Mouse (Mus musculus) embryonic facial prominence, embryonic 12.5 days (tissue): Measurements from ENCODE around the gene Ttc25. TPM values are rescaled to one million over a fixed set of nuclear protein-coding genes. Genes with fewer than 3 reads are reported as not detected.

Source experiments
- ATAC-seq: fragments of 200-750 bp; cut with Nextera tagmentation; 2 replicates; pipeline ENCODE4 v1.8.0; 2017; ENCODE audit not compliant: insufficient number of reproducible peaks, insufficient read depth, low FRiP score, low TSS enrichment
- H3K27ac ChIP-seq: fragments of 300-500 bp; sonication (generic); 2 replicates; pipeline ENCODE4 v1.5.1; 2016; ENCODE audit warnings: mild to moderate bottlenecking
- H3K27me3 ChIP-seq: fragments of 300-500 bp; sonication (generic); 2 replicates; pipeline ENCODE4 v1.6.1; 2016; ENCODE audit warnings: mild to moderate bottlenecking, moderate library complexity
- H3K36me3 ChIP-seq: fragments of 300-500 bp; sonication (generic); 2 replicates; pipeline ENCODE4 v1.6.1; 2016; ENCODE audit warnings: mild to moderate bottlenecking
- H3K4me1 ChIP-seq: fragments of 300-500 bp; sonication (generic); 2 replicates; pipeline ENCODE4 v1.6.1; 2016
- H3K4me2 ChIP-seq: fragments of 300-500 bp; sonication (generic); replicated peaks from 2 replicates; pipeline ENCODE4 v1.6.1; 2016; ENCODE audit warnings: mild to moderate bottlenecking, moderate library complexity
- H3K4me3 ChIP-seq: fragments of 300-500 bp; sonication (generic); 2 replicates; pipeline ENCODE4 v1.5.1; 2016; ENCODE audit warnings: mild to moderate bottlenecking
- H3K9ac ChIP-seq: fragments of 300-500 bp; sonication (generic); 2 replicates; pipeline ENCODE4 v1.6.1; 2016; ENCODE audit warnings: mild to moderate bottlenecking, moderate library complexity
- H3K9me3 ChIP-seq: fragments of 300-500 bp; sonication (generic); 2 replicates; pipeline ENCODE4 v1.6.1; 2016; ENCODE audit warnings: mild to moderate bottlenecking, moderate library complexity
- WGBS: fragments of 180-500 bp; shearing (Covaris S2); methylation state at CpG from one replicate; pipeline ENCODE4 v1.1.7; 2016; 5-methylcytosine and 5-hydroxymethylcytosine counted together
- polyA plus RNA-seq: library from polyadenylated mRNA; unstranded; fragments of >200 nt; fragmentation: Nextera tagmentation; extraction: Ambion mirVana; gene quantifications from 2 replicates; pipeline ENCODE4 v1.2.1, GENCODE M21; 2016

The Ttc25 gene
- 0.73 and 1.8 TPM in 2 replicates for polyA plus RNA-seq

DNA sequence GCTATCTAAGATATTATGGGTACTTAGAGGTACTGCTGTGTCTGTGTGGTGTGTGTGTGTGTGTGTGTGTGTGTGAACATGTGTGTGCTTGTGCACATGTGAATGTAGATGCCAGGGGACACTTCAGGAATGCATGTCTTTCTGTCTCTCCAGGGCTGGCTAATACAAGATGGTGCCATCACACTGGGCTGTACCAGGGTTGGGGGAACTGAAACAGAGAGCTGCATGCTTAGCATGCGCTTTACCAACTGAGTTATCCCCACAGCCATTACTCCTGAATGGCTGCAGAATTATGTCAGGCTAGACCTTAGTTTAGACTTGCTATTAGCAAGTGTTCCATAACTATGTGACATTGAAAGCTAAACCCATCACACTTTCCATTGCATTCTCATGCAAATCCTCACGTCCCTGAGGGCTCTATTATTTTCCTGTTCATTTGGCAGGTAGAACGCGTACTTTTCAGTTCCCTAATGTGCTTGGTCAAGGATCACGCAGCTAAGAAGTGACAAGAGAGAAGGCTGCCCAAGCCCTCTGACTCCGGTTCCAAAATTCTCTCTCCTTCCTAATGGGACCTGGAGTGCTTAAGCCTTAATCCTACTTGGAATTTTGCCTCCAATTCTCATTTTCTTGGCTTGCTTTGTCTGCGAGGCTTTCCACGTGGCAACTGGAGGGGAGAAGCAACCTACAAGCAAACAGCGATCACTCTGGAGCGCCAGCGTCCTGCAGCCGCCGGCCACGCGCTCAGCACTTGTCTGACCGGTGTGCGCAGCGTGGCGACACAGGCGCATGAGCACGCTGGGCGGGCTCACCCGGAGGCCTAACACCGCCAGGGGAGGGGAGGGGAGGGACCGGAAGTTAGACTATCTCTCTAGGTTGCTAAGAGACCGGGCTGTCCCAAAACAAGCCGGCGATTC lies at the start of gene Ttc25:
Ttc25 (plus strand) TSS at position 776 of the 914 bp plus-strand sequence.
- H3K27ac ChIP-seq, result peak within 1 kb of the TSS; percentile 72
- H3K4me3 ChIP-seq, result peak within 1 kb of the TSS; percentile 42
- 5% methylated on average over 28 of the region's 28 CpGs for WGBS
- H3K9me3 ChIP-seq, result no peaks in the 10 kb centered on the region
- H3K4me2 ChIP-seq, result peak within 1 kb of the TSS; percentile 72
- H3K36me3 ChIP-seq, result no peaks in the 10 kb centered on the region
- peak; percentile 90 for ATAC-seq
- H3K9ac ChIP-seq, result peak within 1 kb of the TSS; percentile 61
- H3K4me1 ChIP-seq, result peaks cover 7% of the 10 kb centered on the region; the same call in 1 of the 2 replicates
- no peaks in the 10 kb centered on the region for H3K27me3 ChIP-seq

DNA sequence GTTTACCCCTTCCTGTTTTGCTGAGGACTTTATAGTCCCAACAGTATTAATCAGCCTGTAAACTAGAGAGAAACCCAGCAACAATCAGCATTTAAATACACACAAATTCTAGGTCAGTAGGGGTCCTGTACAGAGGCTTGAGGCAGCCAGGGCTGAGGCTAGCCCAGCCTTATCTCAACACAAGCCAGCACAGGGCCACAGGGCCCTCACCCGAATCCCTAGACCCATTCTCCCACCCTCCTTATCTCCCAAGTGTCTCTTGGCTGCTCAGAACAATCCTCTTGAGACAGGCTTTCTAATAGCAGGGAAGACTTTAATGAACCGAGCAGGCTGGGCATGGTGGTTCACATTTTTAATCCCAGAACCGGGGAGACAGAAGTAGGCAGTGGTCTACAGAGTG lies 45.2 kb upstream of the Ttc25 start:
- 84% methylated on average over 3 of the region's 3 CpGs for whole genome bisulfite sequencing
- H3K27me3 ChIP-seq, result no peaks in the 10 kb centered on the region
- H3K9me3 ChIP-seq, result no peaks in the 10 kb centered on the region
- H3K36me3 ChIP-seq, result peaks cover 94% of the 10 kb centered on the region
- no peak overlapping the region for H3K4me3 ChIP-seq
- no peak overlapping the region for H3K4me2 ChIP-seq
- no peaks in the 10 kb centered on the region for H3K4me1 ChIP-seq
- ATAC-seq, result no peak
- H3K9ac ChIP-seq, result no peak overlapping the region
- no peak overlapping the region for H3K27ac ChIP-seq

DNA sequence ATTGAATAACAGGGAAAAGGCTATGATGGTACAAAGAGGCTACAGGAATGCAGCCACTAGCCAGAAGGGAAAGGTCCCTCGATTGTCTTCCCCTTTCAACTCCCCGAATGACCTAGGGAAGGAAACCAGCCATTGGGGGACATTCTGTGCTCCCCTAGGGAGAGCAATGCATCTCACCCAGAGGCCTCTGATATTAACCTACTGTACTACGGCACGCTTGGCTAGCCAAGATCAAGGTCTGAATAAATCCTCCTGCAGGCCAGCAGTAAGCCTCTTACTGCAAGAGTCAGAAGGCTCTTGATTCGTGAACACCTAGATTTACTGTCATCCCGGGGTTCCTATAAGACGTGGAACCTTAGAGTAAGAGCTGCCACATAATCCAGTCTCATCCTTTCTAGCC lies 44.8 kb upstream of the Ttc25 start:
- 87% methylated on average over 7 of the region's 7 CpGs for WGBS

DNA sequence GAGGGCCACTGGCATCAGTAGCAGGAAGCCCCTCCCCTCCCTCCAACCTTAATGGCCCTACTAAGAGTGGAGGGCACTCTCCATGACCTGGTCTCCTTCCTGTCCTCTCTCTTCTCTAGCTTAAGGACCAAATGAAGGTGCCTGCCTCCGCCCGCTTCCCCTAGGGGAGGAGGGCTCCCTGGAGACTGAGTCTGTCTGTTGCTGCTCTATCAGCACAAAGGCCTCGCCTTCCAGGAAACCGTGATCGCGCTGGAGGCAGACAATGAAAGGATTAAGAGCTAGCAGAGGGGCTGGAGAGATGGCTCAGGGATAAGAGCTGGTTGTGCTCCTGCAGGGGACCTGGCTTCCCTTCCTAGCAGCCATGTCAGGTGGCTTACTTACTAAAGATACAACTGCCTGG lies 44.1 kb upstream of the Ttc25 start:
- no peak overlapping the region for H3K4me2 ChIP-seq
- peaks cover 94% of the 10 kb centered on the region for H3K36me3 ChIP-seq
- no peak overlapping the region for H3K4me3 ChIP-seq
- H3K9me3 ChIP-seq, result no peaks in the 10 kb centered on the region
- 36% methylated on average over 6 of the region's 6 CpGs for WGBS
- H3K27ac ChIP-seq, result no peak overlapping the region
- ATAC-seq, result no peak
- H3K27me3 ChIP-seq, result no peaks in the 10 kb centered on the region
- H3K4me1 ChIP-seq, result no peaks in the 10 kb centered on the region
- H3K9ac ChIP-seq, result no peak overlapping the region

More for the DNA sequence above, 44.8 kb upstream of the Ttc25 start:
- Histone ChIP-seq H3K36me3 (peaks cover 94% of the 10 kb centered on the region), H3K27me3 (no peaks in the 10 kb centered on the region), H3K27ac (no peak overlapping the region), H3K4me3 (no peak overlapping the region), H3K4me2 (no peak overlapping the region), H3K4me1 (no peaks in the 10 kb centered on the region), H3K9ac (no peak overlapping the region), H3K9me3 (no peaks in the 10 kb centered on the region)
- no peak for ATAC-seq

DNA sequence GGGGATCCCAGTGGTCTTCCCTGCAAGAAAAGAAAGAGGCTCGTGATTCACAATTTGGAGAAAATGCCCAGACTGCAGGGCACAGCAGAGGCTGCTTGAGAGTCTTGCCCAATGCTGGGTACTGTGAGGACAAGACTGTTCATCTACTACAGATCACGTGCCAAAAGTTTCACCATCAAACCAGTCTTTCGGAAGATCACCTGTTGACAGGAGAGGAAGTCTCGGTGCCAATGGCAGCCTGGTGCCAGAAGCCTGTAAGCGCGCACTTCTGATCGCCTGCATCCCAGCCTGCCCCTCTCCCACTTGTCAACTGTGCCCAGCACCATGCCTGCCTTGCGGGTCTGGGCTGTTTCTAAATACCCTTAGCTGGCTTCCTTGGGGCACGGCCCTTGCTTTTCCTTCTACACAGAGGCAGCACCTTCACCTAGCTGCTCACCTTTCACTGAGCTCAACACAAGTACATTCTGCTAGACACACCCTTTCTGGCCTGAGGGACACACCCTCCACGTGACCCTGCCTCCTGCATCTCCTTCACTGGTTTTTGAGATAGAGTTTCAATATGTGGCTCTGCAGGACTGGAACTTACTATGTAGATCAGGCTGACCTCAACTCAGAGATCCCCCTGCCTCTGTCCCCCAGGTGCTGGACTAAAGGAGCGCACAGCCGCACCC lies 40.3 kb upstream of the Ttc25 start:
- Histone ChIP-seq H3K9me3 (no peaks in the 10 kb centered on the region), H3K4me1 (no peaks in the 10 kb centered on the region), H3K27ac (no peak overlapping the region), H3K27me3 (no peaks in the 10 kb centered on the region), H3K36me3 (peaks cover 93% of the 10 kb centered on the region), H3K4me2 (no peak overlapping the region), H3K9ac (no peak overlapping the region), H3K4me3 (no peak overlapping the region)
- ATAC-seq, result no peak
- WGBS, result 95% methylated on average over 12 of the region's 12 CpGs

DNA sequence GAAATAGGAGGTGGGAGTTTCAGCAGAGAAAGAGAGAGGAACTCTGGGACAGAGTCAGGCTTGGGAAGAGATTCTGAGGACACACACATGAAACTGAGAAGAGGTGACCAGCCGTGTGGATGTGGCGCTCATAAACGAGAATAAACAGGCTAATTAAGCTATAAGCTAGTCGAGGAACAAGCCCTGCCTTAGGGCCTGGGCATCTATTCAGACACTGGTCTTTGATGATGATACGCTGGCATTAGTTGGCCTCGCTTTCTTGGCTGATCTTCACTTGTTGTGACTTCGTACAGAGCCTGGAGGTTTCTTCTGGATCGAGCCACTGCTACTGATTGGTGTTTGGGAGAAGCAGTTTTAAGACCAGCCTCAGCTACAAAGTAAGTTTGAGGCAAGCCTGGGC lies 39.4 kb upstream of the Ttc25 start:
- Histone ChIP-seq H3K36me3 (peaks cover 88% of the 10 kb centered on the region), H3K9ac (no peak overlapping the region), H3K4me3 (no peak overlapping the region), H3K27me3 (no peaks in the 10 kb centered on the region), H3K27ac (no peak overlapping the region), H3K4me2 (no peak overlapping the region), H3K9me3 (no peaks in the 10 kb centered on the region), H3K4me1 (no peaks in the 10 kb centered on the region)
- ATAC-seq, result no peak
- 91% methylated on average over 8 of the region's 8 CpGs for WGBS

DNA sequence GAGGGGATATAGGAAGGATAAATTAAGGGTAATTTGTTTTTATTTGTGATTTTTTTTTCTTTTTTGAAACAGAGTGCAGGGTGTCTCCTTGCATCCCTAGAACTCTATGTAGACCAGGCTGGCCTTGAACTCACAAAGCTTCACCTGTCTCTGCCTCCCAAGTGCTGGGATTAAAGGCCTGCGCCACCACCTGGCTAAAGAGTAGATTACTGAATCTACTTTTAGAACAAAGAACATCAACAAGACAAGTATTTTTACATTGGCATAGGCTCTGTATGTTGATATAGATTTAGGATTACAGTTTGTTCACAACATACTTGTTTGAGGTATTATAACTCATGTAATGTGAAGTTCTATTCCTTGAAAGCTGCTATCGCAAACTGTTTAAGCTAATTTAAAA lies 34.9 kb upstream of the Ttc25 start:
- 92% methylated on average over 2 of the region's 2 CpGs for WGBS
- H3K27me3 ChIP-seq, result no peaks in the 10 kb centered on the region
- H3K4me2 ChIP-seq, result no peak overlapping the region
- H3K9me3 ChIP-seq, result no peaks in the 10 kb centered on the region
- no peak overlapping the region for H3K4me3 ChIP-seq
- no peak for ATAC-seq
- H3K4me1 ChIP-seq, result no peaks in the 10 kb centered on the region
- peaks cover 87% of the 10 kb centered on the region for H3K36me3 ChIP-seq
- H3K9ac ChIP-seq, result no peak overlapping the region
- no peak overlapping the region for H3K27ac ChIP-seq

DNA sequence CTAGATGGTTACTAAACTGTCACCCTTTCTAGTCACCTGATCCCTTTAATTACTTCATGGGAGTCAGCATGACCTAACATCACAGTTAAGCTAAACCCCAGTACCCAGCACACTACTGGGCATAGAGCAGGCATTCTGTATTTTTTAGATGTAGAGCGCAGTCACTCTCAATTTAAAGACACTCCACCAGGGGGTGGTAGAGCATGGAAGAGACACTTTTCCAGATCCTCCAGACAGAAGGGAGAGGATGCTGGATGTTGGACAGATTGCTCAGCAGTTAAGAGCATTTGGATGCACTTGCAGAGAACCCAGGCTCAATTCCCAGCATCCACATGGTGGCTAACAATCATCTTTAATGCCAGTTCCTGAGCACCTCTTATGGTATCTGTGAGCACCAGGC lies 33.0 kb upstream of the Ttc25 start:
- ATAC-seq, result no peak

DNA sequence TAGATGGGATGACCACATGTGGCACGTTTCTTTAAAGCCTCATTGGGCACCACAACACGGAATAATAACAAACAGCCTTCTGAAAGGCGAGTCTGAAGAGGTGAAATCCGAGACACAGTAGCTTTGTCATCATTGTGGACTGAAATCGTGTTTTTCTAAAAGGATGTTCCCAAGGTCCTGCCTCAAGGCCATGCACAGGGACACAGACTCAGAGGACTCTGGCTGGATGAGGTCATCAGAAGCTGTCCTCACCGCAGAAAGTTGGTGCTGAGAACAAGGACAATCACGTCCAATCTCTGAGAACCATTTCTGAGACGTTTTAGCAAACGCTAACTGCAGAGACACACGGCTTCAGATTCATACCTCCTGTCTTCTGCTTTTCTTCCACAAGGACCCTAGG lies 31.7 kb upstream of the Ttc25 start:
- Histone ChIP-seq H3K9me3 (no peaks in the 10 kb centered on the region), H3K27me3 (no peaks in the 10 kb centered on the region), H3K4me1 (no peaks in the 10 kb centered on the region), H3K9ac (no peak overlapping the region), H3K4me2 (no peak overlapping the region), H3K27ac (no peak overlapping the region), H3K4me3 (no peak overlapping the region), H3K36me3 (peaks cover 89% of the 10 kb centered on the region)
- WGBS, result 83% methylated on average over 10 of the region's 10 CpGs
- ATAC-seq, result no peak

More for the DNA sequence above, 33.0 kb upstream of the Ttc25 start:
- Histone ChIP-seq H3K27me3 (no peaks in the 10 kb centered on the region), H3K9me3 (no peaks in the 10 kb centered on the region), H3K4me3 (no peak overlapping the region), H3K4me1 (no peaks in the 10 kb centered on the region), H3K4me2 (no peak overlapping the region), H3K36me3 (peaks cover 87% of the 10 kb centered on the region), H3K27ac (no peak overlapping the region), H3K9ac (no peak overlapping the region)
- 89% methylated on average over 1 of the region's 1 CpGs for WGBS

DNA sequence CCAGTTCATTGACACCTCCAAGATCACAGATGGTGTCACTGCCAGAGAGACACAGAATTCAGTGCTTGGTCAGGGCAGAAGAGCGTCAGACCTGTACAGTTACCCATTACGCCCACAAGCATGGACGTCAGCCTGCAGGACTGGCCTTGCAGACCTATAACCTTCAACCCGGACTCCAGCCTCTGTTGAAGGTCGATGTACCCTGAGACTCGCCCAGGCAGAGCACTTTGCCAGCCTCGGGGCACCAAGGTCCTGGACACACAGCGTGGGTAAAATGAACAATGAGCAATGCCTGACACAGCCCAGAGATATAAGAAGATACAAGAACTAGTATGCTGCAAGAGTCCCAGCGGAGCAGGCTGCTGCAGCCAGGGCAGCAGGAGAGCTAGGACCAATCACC lies 30.3 kb upstream of the Ttc25 start:
- Histone ChIP-seq H3K9ac (no peak overlapping the region), H3K27me3 (no peaks in the 10 kb centered on the region), H3K36me3 (peaks cover 91% of the 10 kb centered on the region), H3K4me1 (no peaks in the 10 kb centered on the region), H3K27ac (no peak overlapping the region), H3K4me3 (no peak overlapping the region), H3K9me3 (no peaks in the 10 kb centered on the region), H3K4me2 (no peak overlapping the region)
- WGBS, result 91% methylated on average over 9 of the region's 9 CpGs
- no peak for ATAC-seq

DNA sequence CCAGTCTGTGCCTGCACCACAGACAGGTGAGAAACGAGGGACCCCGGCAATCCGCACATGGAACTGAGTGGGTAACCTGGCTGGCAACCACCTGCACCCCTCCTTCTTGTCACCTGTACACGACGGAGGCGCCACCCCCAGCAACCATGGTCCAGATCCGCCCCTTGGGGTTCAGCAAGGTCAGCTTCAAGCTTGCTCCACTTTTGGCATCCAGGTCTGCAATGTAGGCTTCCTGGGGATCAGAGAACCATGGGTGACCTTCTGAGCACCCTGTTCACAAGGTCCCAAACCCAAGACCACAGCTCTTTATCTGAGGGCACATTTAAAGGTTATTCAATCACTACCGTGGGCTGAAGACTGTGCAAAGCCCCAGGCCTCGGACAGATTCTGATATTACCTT lies 29.6 kb upstream of the Ttc25 start:
- WGBS, result 89% methylated on average over 9 of the region's 9 CpGs
- Histone ChIP-seq H3K27ac (no peak overlapping the region), H3K27me3 (no peaks in the 10 kb centered on the region), H3K9me3 (no peaks in the 10 kb centered on the region), H3K4me2 (no peak overlapping the region), H3K4me1 (no peaks in the 10 kb centered on the region), H3K4me3 (no peak overlapping the region), H3K36me3 (peaks cover 96% of the 10 kb centered on the region), H3K9ac (no peak overlapping the region)
- ATAC-seq, result no peak

DNA sequence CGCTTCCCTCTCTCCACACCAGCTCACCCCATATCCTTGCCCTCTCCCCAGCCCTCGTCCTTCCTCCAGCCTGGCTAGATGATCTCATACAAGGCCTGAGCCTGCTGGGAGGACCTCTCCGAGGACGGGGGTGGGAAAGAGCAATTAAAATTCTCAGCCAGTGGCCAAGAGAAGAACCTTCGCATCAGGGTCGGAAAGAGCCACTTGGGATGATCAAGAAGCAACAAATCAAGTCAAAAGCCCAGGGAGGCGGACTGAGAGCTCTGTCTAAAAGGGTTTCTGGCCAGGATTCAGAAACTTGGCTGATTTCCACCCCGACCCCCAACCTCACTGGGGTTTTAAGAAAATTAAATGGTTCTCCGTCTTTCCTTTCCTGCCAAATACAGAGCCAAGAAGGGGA lies 29.1 kb upstream of the Ttc25 start:
- Histone ChIP-seq H3K9me3 (no peaks in the 10 kb centered on the region), H3K9ac (no peak overlapping the region), H3K4me1 (no peaks in the 10 kb centered on the region), H3K27ac (no peak overlapping the region), H3K27me3 (no peaks in the 10 kb centered on the region), H3K36me3 (peaks cover 96% of the 10 kb centered on the region), H3K4me2 (no peak overlapping the region), H3K4me3 (no peak overlapping the region)
- 82% methylated on average over 9 of the region's 9 CpGs for WGBS
- ATAC-seq, result no peak
